Mouse (Mus musculus) mouse embryonic stem cell (cell line): ENCODE data around the gene Lmntd1.

ENCODE experiments used
- in situ Hi-C, 2 experiments: fragments of 300-500 bp; cut with MboI; formaldehyde crosslinking; loops; 1 replicate in 1 of 2; 3 replicates in 1 of 2; pipeline ENCODE4 v1.14.3; 2019 to 2020; ENCODE audit warnings: low sequenced_read_pairs in 2 of 2, low pct_unique_long_range_greater_than_20kb in 1 of 2, mixed read lengths in 1 of 2; ENCODE audit not compliant: unreplicated experiment in 1 of 2

Gene Lmntd1

GRCm38 (mm10) chr6:145610901-145611300 is 3.2 kb downstream of the Lmntd1 start:
- in situ Hi-C loops: no loop called here

GRCm38 (mm10) chr6:145608693-145609092 is 5.4 kb downstream of the Lmntd1 start:
- in situ Hi-C loops: no loop called here

- in situ Hi-C loops: no loop called here
These were observed 6.4 kb downstream of the Lmntd1 start for GRCm38 (mm10) chr6:145607746-145608145.

GRCm38 (mm10) chr6:145605203-145605602 is 8.9 kb downstream of the Lmntd1 start:
- in situ Hi-C loops: no loop called here

- in situ Hi-C loops: no loop called here
These were observed 9.5 kb downstream of the Lmntd1 start for GRCm38 (mm10) chr6:145604648-145605047.

GRCm38 (mm10) chr6:145604126-145604525 is 10.0 kb downstream of the Lmntd1 start:
- in situ Hi-C loops: no loop called here

- in situ Hi-C loops: no loop called here
These were observed 15.1 kb downstream of the Lmntd1 start for GRCm38 (mm10) chr6:145598794-145599555.

GRCm38 (mm10) chr6:145595905-145596304 is 18.2 kb downstream of the Lmntd1 start:
- in situ Hi-C loops: no loop called here

GRCm38 (mm10) chr6:145593991-145594390 is 20.1 kb downstream of the Lmntd1 start:
- in situ Hi-C loops: no loop called here

- in situ Hi-C loops: no loop called here
These were observed 21.6 kb downstream of the Lmntd1 start for GRCm38 (mm10) chr6:145592531-145592998.

GRCm38 (mm10) chr6:145592036-145592435 is 22.1 kb downstream of the Lmntd1 start:
- in situ Hi-C loops: no loop called here

GRCm38 (mm10) chr6:145591578-145591977 is 22.5 kb downstream of the Lmntd1 start:
- in situ Hi-C loops: no loop called here

- in situ Hi-C loops: no loop called here
These were observed 23.4 kb downstream of the Lmntd1 start for GRCm38 (mm10) chr6:145590501-145591293.

- in situ Hi-C loops: no loop called here
These were observed 28.8 kb downstream of the Lmntd1 start for GRCm38 (mm10) chr6:145585052-145585973.

- in situ Hi-C loops: no loop called here
These were observed 32.6 kb downstream of the Lmntd1 start for GRCm38 (mm10) chr6:145581366-145582170.

GRCm38 (mm10) chr6:145579761-145580160 is 34.4 kb downstream of the Lmntd1 start:
- in situ Hi-C loops: no loop called here

GRCm38 (mm10) chr6:145578457-145579185 is 35.5 kb downstream of the Lmntd1 start:
- in situ Hi-C loops: no loop called here
